Comparison of ENCODE assay signal across 11 mouse cellular contexts in the genomic region with DNA sequence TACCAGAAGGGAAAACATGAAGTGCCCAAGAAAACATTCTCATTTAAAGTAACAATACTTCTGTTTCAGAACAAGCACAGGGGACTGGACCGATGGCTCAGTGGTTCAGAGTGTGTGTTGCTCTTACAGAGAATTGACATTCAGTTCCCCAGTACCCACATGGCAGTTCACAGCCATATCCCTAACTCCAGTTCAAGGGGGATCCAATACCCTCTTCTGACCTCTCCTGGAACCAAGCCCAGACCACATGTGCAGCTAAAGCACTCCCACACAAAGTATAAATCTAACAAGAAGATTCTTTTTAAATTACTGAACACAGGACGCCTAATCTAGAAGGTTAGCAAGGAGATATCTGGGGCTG. TPM values are rescaled to one million over a fixed set of nuclear protein-coding genes. Genes with fewer than 3 reads are reported as not detected.
DNase-seq lines count a peak whose midpoint lies in the region; ATAC-seq lines count a peak whose summit lies in the region.
"Had no signal": no experiment of that assay in that cellular context is flagged by ENCODE, and none has a peak within 500 bp of the region (broad histone marks: within the 10 kb centered on the region; RNA-seq: fewer than 3 reads in every experiment).

No protein-coding gene starts in this region.

- H3K4me1 ChIP-seq in heart, embryonic 13.5 days: peaks cover 72% of the 10 kb centered on the region
- peaks cover 25% of the 10 kb centered on the region for H3K4me1 ChIP-seq in liver, embryonic 11.5 days (replicated peaks; ENCODE audit: control insufficient read depth, insufficient read depth, low read length)
- peaks cover 21% of the 10 kb centered on the region for H3K4me1 ChIP-seq in hindbrain, embryonic 16.5 days (ENCODE audit: control insufficient read depth, insufficient read depth, low read depth, low read length)
- peaks cover 18% of the 10 kb centered on the region for H3K4me1 ChIP-seq in midbrain, embryonic 14.5 days (ENCODE audit: control insufficient read depth, insufficient read depth, low read length)

- H3K27me3 ChIP-seq in heart, embryonic 13.5 days (replicated peaks): no peaks in the 10 kb centered on the region
- H3K27me3 ChIP-seq in liver, embryonic 11.5 days (replicated peaks; ENCODE audit: control insufficient read depth, insufficient read depth, low read length): no peaks in the 10 kb centered on the region
- no peaks in the 10 kb centered on the region for H3K27me3 ChIP-seq in hindbrain, embryonic 16.5 days (replicated peaks; ENCODE audit: control insufficient read depth, insufficient read depth, low read length)
- no peaks in the 10 kb centered on the region for H3K27me3 ChIP-seq in midbrain, embryonic 14.5 days (ENCODE audit: control insufficient read depth, insufficient read depth, low read length)
- H3K27me3 ChIP-seq: Patski had no signal

- H3K4me3 ChIP-seq in heart, embryonic 13.5 days: no peak overlapping the region
- no peak overlapping the region for H3K4me3 ChIP-seq in liver, embryonic 11.5 days (ENCODE audit: low read depth, low read length)
- no peak overlapping the region for H3K4me3 ChIP-seq in hindbrain, embryonic 16.5 days (ENCODE audit: low read length)
- no peak overlapping the region for H3K4me3 ChIP-seq in midbrain, embryonic 14.5 days (replicated peaks; ENCODE audit: low read depth, low read length)

- WGBS in heart, embryonic 13.5 days: 40% methylated on average over 2 of the region's 2 CpGs
- WGBS in liver, embryonic 11.5 days: 38% methylated on average over 2 of the region's 2 CpGs
- 63% methylated on average over 2 of the region's 2 CpGs for WGBS in hindbrain, embryonic 16.5 days
- WGBS in midbrain, embryonic 14.5 days: 72% methylated on average over 2 of the region's 2 CpGs

- H3K4me2 ChIP-seq in heart, embryonic 13.5 days: peak overlapping the region; percentile 51
- peak overlapping the region; percentile 49 for H3K4me2 ChIP-seq in liver, embryonic 11.5 days
- no peak overlapping the region for H3K4me2 ChIP-seq in hindbrain, embryonic 16.5 days (ENCODE audit: low read length)
- H3K4me2 ChIP-seq in midbrain, embryonic 14.5 days (ENCODE audit: low read length): no peak overlapping the region

- 0 out of 2 replicates have a peak overlapping the region, but pooled peaks have one; percentile 50 for H3K9ac ChIP-seq in heart, embryonic 13.5 days
- peak overlapping the region; percentile 22; the same call in 1 of the 2 replicates for H3K9ac ChIP-seq in liver, embryonic 11.5 days (ENCODE audit: low read depth, low read length)
- no peak overlapping the region for H3K9ac ChIP-seq in hindbrain, embryonic 16.5 days (ENCODE audit: low read depth, low read length)
- H3K9ac ChIP-seq in midbrain, embryonic 14.5 days (replicated peaks; ENCODE audit: low read length): no peak overlapping the region

- ATAC-seq in heart, embryonic 13.5 days (ENCODE audit: extremely low read depth, insufficient number of reproducible peaks, low FRiP score, low TSS enrichment): no peak
- peak; percentile 18; the same call in 1 of the 2 replicates for ATAC-seq in liver, embryonic 11.5 days (replicated peaks; ENCODE audit: low FRiP score)
- ATAC-seq in hindbrain, embryonic 16.5 days: no peak
- no peak for ATAC-seq in midbrain, embryonic 14.5 days (ENCODE audit: low FRiP score, low TSS enrichment)
- ATAC-seq: Patski had no signal

- no peaks in the 10 kb centered on the region for H3K36me3 ChIP-seq in heart, embryonic 13.5 days
- no peaks in the 10 kb centered on the region for H3K36me3 ChIP-seq in liver, embryonic 11.5 days (ENCODE audit: control insufficient read depth, insufficient read depth, low read length)
- H3K36me3 ChIP-seq in hindbrain, embryonic 16.5 days (ENCODE audit: control insufficient read depth, insufficient read depth, low read length): no peaks in the 10 kb centered on the region
- no peaks in the 10 kb centered on the region for H3K36me3 ChIP-seq in midbrain, embryonic 14.5 days (ENCODE audit: control insufficient read depth, insufficient read depth, low read length)

- no peak for DNase-seq in heart, adult 18-20 months
- no peak for DNase-seq in liver, embryonic 11.5 days (ENCODE audit: low spot score)
- DNase-seq in liver: no peak
- DNase-seq in midbrain, embryonic 14.5 days: no peak
- no peak for DNase-seq in cerebellum, adult 11 months
- no peak for DNase-seq in left cerebral cortex, adult 18-20 months (ENCODE audit: low spot score in 2 of 2)
- DNase-seq: gastrocnemius, postnatal 25 days; thymus, postnatal 25 days had no signal

- H3K27ac ChIP-seq in heart, embryonic 13.5 days (replicated peaks): peak overlapping the region; percentile 81
- H3K27ac ChIP-seq in liver, embryonic 11.5 days (ENCODE audit: low read depth, low read length): peak overlapping the region; percentile 48
- H3K27ac ChIP-seq in hindbrain, embryonic 16.5 days (ENCODE audit: low read depth, low read length): peak overlapping the region; percentile 16; the same call in 1 of the 2 replicates
- 0 out of 2 replicates have a peak overlapping the region, but pooled peaks have one; percentile 15 for H3K27ac ChIP-seq in midbrain, embryonic 14.5 days (replicated peaks; ENCODE audit: low read depth, low read length)

- H3K9me3 ChIP-seq in heart, embryonic 13.5 days: no peaks in the 10 kb centered on the region
- H3K9me3 ChIP-seq in liver, embryonic 11.5 days (ENCODE audit: control insufficient read depth, low read length): no peaks in the 10 kb centered on the region
- no peaks in the 10 kb centered on the region for H3K9me3 ChIP-seq in hindbrain, embryonic 16.5 days (ENCODE audit: control insufficient read depth, low read length)
- no peaks in the 10 kb centered on the region for H3K9me3 ChIP-seq in midbrain, embryonic 14.5 days (ENCODE audit: control insufficient read depth, low read length)

RNA-seq across cellular contexts. Expression of gene Srgap1, which starts 38.8 kb away (rescaled TPM):
- polyA plus RNA-seq in heart, embryonic 13.5 days (2015; fragmentation: Nextera tagmentation; extraction: Ambion mirVana): 8.0 and 8.9 TPM in 2 replicates
- total RNA-seq in heart, adult 18-20 months (2021): 1 to 10 TPM; 1.6 TPM
- polyA plus RNA-seq in liver, embryonic 11.5 days (2014; fragmentation: Nextera tagmentation; extraction: Ambion mirVana): 2.8 and 3.8 TPM in 2 replicates
- 28.5 and 29.2 TPM in 2 replicates for polyA plus RNA-seq in hindbrain, embryonic 16.5 days (2015; fragmentation: Nextera tagmentation; extraction: Ambion mirVana)
- polyA plus RNA-seq in midbrain, embryonic 14.5 days (2014; fragmentation: Nextera tagmentation; extraction: Ambion mirVana): 40.8 and 46.9 TPM in 2 replicates
- 1 to 10 TPM; 6.9 to 8.7 TPM for total RNA-seq in left cerebral cortex, adult 18-20 months (2021)

Comparison
In these comparisons a context has a peak if more than half of its experiments do, and no peak if none do; other contexts are left out.
1. H3K27ac ChIP-seq: peak in every context shown above with its lines; median percentile 81 in heart, embryonic 13.5 days; 48 in liver, embryonic 11.5 days; 16 in hindbrain, embryonic 16.5 days; 15 in midbrain, embryonic 14.5 days.
2. H3K4me2 ChIP-seq: peak in heart, embryonic 13.5 days (single experiment) and liver, embryonic 11.5 days (single experiment); none in hindbrain, embryonic 16.5 days (single experiment) and midbrain, embryonic 14.5 days (single experiment).
3. H3K9ac ChIP-seq: peak in heart, embryonic 13.5 days (single experiment) and liver, embryonic 11.5 days (single experiment); none in hindbrain, embryonic 16.5 days (single experiment) and midbrain, embryonic 14.5 days (single experiment).